Mouse (Mus musculus): Measurements from ENCODE around the gene Prrx1. TPM values are rescaled to one million over a fixed set of nuclear protein-coding genes. Genes with fewer than 3 reads are reported as not detected.

Prrx1 gene
- total RNA-seq (2021), result 1 to 10 TPM; 5.9 to 7.1 TPM
- long read RNA-seq, experiment 1, full-length matches to known transcripts, result 1 of 2 reads
- long read RNA-seq, experiment 1, partial matches to known transcripts, result 0 of 2 reads
- long read RNA-seq, experiment 1, other reads (novel, unspliced or antisense), result 1 of 2 reads
- long read RNA-seq, experiment 2, full-length matches to known transcripts, result 2 of 3 reads
- long read RNA-seq, experiment 2, partial matches to known transcripts, result 0 of 3 reads
- long read RNA-seq, experiment 2, other reads (novel, unspliced or antisense), result 1 of 3 reads

DNA sequence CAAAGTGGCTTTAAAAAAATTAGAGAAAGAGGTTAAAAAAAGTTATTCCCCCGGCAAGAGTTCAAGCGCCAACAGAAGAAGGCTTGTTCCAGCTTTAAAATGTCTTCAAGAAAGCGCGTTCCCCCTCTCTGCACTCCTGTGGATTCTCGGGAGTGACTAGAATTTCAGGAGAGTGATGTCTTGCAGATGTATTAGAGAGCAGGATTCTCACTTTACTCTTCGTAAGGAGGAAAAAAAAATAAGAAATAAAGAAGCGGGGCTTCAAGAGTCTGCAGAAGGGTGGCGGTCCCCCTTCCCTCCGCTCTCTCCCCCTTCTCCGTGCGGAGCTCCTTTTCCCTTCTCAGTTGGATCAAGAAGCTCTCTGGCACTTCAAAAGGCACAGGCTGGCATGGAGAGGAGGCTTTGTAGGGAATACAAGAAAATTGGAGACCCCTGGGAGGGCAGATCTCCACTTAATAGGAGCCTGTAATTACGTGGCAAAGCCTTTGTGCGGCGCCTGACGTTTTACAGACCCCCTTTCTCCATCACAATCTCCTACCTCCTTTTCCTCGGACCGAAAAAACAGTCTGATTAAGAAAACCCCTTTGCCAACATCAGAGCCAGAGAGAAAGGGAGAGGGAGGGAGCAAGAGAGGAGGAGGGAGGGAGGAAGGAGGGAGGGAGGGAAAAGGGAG, at the start of gene Prrx1:
Gene Prrx1, minus strand, starts transcription at position 610 of the 673 bp plus-strand sequence.
- peak in 1 of 2 experiments; percentile 31 for DNase-seq (ENCODE audit: low spot score in 2 of 2)

DNA sequence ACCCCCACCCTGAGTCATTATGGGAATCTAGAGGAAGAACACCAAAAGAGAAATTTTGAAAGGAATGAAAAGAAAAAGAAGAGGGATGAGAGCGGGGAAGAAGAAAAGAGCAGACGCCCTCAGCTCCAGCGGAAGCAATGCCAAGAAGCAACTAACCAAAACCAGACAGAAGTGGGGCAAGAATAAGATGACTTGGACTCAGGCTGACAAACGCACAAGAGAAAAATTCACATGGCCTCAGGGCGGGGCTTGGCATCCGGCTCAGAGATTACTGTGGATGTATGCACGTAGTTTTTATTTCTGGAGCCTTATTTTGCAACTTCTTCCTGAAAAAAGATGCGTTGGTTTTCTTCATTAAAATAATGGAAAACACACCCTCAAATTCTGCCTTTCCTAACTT, 48.7 kb upstream of the Prrx1 start:
- no peak for DNase-seq (ENCODE audit: low spot score in 2 of 2)

DNA sequence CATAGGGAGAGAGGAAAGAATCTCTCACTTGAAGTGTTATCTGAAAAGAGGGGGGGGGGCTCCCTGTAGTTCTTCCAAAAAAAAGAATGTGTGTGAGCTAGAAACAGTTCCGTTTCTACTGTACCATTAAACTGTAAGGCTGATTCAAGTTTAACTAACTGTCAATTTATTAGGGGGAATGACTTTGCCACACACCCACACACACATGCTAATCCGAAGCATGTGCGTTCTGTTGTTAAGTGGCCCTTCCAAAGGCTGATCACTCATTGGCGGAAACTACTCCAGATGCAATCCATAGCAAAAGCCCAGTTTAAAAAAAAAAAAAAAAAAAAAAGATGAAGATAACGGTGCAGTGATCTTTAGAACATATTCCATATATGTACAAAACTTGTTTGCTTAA, 47.9 kb upstream of the Prrx1 start:
- DNase-seq (ENCODE audit: low spot score in 2 of 2), result no peak

DNA sequence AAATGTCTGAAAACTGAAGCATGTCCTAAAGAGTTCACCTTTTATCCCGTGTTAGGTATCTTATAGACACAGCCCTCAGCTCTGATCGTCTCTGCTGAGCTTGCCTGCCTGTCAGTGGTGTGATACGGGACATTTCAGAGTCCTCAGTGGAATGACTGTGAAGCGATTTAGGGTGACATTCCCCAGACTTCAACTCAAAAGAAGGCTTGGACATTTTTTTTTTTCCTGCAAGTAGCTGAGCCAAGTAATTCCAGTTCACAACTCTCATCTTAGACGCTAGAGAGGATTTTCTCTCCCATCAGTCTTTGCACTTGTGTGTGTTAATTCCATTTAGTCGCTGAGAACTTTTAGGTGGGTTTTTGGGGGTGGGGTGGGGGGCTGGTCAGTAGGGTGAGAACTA, 47.3 kb upstream of the Prrx1 start:
- DNase-seq (ENCODE audit: low spot score in 2 of 2), result no peak

DNA sequence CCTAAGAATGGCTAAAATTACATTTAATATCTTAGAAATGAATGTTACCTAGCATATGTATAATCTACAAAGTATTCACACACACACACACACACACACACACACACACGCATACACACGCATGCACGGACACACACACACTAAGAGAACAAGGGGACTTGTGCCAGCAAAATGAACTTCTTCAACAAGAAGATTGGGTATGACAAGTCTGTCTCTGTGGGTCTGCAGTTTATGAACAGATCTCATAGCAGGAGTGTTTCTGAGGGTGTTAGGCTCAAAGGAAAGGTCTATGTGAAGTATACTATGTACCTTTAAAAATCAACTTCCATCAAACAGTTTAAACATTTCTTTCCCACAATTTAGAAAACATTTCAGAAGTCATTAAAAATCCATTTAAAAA, 46.0 kb upstream of the Prrx1 start:
- no peak for DNase-seq (ENCODE audit: low spot score in 2 of 2)

DNA sequence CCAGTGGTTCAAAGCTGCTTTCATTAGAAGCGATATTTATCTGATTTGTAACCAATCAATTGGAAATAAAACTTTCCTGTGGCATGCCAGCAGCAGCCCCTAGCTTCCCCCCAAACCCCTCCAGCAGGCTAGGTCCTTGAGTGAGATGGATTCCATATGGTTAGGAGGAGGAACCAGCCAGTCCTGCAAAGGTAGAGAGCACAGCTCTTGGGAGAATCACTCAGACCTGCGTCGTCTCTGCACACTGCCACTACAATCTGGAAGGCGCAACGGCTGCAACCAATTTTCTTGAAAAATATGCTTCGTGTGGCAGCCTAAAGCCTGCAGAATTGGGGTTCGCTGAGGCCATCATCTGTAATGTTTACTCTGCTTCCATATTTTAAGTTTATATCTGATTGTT, 44.7 kb upstream of the Prrx1 start:
- no peak for DNase-seq (ENCODE audit: low spot score in 2 of 2)

DNA sequence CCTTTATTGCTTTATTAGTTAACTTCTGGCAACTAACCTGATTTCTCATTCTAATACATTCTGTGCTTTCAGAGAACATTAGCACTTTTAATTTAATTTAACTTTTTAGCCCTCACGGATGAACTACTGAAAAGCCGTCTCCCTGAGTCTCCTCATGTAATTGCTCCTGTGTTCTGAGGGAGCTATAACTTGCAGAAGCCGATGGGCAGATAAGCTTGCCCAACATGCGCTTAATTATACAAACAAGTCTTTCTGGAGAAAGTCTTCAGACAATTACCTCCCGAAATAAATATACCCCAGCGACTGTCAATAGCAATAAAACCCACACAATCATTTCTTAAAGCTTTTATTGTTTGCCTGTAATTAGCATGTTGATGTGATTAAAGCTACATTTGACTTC, 44.2 kb upstream of the Prrx1 start:
- no peak for DNase-seq (ENCODE audit: low spot score in 2 of 2)

DNA sequence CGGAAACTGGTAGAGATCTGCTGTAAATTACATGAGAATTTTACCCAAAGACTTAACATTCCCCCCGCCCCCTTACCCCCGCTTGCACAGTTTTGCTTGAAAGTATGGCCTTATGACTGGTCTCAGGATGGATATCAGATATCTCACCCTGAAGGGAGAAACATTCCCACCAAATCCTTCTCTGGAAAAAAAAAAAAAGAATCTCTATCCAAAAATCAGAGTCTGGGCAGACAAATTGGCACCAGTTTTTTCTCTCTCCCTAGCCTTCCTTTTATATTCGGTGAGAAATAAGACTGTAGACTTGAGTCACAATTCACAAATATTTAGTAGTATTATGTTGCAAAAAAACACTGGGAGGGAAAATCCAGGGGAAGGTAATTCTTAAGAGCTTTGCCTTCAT, 42.7 kb upstream of the Prrx1 start:
- DNase-seq (ENCODE audit: low spot score in 2 of 2), result no peak

DNA sequence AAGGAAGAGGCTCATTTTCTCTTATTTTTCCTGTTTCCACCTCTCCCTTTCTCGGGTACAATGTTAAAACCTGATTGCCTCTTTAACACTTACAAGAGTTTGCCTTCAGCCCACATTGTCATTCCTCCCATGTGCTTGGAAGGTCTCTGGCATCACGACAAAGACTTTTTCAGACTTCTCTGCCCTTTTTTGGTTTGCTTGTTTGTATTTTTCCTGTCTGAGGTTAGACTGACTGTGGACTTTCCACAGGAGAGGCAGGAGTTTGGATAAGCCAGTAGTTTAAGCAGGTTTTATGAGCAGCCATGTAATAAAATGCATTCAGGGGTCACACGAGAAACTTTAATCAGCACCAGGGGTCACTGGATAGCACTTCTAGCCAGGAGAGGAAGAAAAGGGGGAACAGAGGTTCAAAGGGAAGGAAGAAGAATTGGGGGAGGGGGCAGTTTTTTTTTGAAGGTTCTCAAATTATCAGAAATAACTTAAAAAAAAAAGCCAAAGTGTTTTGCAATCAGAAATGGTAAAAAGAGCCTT, 42.2 kb upstream of the Prrx1 start:
- DNase-seq (ENCODE audit: low spot score in 2 of 2), result no peak

DNA sequence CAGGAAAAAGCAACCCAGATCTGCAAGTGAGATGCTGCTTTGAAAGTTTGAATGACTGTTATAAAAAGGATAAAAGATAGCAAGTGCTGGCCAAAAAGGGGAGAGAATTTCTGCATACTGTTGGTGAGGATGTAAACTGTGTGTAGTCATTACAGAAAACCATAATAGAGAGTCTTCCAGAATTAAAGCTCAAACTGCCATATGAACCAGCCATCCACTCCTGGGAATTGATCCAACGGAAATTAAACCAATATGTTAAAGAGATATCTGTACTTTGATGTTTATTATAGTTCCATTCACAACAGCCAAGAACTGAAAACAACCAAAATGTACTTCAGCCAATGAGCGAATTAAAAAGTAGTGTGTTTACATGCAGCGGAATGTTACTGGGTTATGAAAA, 37.5 kb upstream of the Prrx1 start:
- no peak for DNase-seq (ENCODE audit: low spot score in 2 of 2)

DNA sequence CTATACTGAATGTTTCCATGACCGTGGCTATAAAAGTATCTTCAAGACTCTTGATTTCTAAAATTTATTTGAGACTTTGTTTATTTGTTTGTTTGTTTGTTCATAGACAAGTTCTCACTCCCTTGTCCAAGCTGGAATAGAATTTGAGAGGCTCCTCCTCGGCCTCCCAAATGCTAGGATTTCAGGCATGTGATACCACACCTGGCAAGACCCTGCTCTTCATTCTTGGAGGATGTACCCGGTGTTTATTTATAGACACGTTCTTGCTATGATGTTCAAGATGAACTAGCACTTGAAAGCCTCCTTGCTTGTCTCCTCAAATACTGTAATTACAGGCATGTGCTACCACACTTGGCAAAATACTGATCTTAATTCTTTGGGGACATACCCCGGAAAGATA, 32.0 kb upstream of the Prrx1 start:
- DNase-seq (ENCODE audit: low spot score in 2 of 2), result no peak

DNA sequence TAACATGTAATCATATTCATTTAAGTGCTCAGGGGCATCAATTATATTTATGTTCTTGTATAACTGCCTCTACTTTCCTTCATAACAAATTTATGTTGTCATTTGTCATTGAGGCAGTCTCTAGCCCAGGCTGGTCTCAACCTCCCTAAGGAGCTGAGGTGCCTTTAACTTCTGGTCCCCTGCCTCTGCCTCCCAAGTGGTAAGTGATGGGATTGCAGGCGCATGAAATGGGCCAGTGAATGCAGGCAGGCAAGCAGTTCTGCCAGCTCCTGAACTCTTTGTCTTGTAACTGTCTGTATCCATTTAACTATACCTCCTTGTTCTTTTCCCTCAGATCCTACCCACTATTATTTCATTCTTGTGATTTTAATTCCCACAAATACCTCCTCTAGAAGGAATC, 31.4 kb upstream of the Prrx1 start:
- DNase-seq (ENCODE audit: low spot score in 2 of 2), result no peak

DNA sequence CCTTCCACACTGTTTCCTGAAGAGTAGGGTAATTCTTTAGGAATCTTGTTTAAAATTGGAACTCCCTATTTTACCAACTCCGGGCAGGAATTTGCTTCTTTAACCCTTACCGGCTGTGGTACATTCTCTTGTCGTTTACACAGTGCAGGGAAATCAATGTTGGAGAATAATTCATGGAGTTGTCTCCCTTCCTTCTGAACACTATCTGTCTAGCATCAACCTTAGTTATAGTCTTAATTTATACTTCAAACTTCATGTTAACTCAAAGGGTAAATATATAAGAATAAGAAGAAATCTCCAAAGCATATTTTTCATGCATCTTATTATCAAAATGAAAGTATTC, 25.7 kb upstream of the Prrx1 start:
- no peak for DNase-seq (ENCODE audit: low spot score in 2 of 2)

DNA sequence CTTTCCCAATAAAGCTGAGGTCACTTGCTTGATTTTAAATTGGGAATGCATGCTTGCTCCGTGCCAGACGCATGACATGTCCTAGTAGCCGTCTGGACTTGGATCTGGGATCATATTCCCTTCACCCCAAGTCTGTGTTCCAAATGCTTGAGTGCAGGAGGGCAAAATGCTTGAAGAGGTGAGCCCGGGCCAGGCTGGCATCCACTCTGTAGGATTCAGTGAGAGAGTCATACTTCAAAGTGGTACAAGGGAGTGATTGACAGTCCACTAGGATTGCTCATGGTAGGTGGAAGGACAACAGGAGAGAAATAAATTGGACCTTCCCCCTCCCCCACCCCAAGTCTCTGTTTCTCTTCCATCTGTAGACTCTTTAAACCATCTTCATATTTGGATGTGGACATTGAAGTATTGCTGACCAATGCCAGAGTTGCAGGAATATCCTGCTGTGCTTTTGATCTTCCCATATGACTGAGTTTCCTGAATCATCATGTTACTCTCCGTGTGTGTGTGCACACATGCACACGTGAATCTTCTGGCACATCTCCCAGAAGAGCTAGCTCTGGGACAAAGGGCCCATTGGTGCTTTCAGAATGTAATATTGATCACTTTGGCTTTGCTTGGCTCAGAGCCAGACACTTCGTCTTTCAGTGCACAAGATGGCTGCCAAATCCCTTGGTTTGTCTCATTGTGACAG, 25.2 kb upstream of the Prrx1 start:
- DNase-seq (ENCODE audit: low spot score in 2 of 2), result no peak

DNA sequence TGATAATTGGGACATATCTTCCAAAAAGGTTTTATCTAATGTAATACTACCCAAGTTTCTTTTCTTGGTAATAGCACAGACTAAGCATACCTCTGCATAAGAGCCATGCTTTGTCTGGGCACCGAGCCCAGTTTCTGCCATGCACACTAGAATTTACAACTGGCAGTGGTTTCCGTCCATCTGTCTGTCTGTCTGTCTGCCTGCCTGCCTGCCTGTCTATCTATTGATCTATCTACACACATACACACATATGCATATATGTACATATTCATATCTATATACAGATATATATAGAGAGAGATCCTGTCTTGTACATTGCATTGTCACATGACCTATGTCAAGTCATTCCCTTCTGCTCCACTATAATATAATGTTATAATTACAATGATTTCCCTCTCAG, 24.3 kb upstream of the Prrx1 start:
- no peak for DNase-seq (ENCODE audit: low spot score in 2 of 2)

DNA sequence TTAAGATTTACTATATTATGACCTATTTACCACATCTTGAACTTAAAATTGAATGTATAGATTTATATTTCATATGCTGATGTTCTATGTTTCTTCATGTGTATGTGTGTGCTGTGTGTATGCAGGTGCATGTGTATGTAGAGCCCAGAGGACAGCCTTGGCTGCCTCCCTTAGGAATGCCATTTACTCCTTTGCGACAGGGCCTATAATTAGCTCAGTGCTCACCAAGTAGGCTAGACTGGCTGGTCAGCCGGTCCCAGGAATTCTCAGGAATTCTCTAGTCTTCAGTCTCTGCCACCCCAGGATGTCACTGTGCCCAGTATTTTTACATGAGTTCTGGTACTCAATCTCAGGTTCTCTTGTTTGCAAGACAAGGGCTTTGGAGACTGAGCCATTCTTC, 13.8 kb upstream of the Prrx1 start:
- no peak for DNase-seq (ENCODE audit: low spot score in 2 of 2)

DNA sequence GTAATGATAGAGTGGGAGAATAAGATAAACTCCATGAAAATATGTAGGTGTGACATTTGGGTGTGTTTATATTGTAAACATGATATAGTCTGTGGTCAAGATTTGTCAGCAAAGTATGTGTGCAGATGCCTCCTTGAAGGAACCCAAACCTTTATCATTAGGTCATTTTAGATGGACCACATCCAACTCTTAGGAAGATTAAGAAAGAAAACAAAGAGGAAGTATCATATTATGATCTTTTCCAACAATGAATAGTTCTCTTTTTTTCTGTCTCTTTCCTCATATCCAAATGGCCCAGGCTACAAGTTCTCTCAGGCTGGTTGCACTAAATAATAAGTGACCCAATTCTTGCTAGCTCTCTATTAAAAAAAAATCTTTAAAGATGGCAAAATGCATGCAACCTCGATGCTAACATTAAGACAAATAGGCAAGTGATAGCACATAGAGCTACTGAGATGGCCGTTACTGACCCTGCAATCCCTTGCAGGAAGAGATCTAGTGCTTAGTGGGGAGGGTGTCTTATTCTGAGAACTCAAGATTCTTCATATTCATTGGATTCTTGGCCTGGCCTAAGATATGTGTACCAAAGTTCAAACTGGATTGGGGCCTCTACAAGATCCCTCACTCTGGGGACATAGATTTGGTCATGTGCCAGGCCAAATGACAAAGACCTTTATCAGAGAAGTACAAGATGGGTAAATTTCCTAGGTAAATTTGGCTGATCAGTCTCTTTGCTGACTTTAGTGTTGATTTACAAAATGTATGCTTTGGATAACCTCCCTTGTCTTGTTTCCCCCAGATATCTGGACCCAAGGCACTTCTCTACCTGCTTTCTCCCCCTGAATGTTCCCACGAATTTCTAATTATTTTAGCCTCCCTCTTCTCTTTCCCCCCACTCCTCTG, 6.4 kb upstream of the Prrx1 start:
- no peak for DNase-seq (ENCODE audit: low spot score in 2 of 2)

DNA sequence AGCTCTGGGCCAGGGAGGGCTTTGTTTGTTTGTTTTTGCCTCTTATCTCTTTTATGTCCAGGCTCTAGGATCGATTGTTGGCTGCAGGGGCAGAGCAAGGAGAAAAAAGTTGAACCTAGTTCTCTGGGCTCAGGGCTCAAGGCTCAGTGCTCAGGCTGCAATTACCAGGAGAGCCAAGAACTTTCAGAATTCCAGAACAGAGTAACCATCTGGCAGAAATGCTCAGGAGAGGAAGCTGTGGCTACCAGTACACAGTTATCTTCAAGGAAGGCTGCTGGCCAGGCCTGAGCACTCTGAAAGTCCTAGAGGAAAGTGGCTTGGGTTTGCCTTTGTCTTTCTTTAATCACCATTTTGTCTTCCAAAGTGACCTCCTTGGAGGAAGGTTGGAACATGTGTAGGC, 3.4 kb upstream of the Prrx1 start:
- no peak for DNase-seq (ENCODE audit: low spot score in 2 of 2)

DNA sequence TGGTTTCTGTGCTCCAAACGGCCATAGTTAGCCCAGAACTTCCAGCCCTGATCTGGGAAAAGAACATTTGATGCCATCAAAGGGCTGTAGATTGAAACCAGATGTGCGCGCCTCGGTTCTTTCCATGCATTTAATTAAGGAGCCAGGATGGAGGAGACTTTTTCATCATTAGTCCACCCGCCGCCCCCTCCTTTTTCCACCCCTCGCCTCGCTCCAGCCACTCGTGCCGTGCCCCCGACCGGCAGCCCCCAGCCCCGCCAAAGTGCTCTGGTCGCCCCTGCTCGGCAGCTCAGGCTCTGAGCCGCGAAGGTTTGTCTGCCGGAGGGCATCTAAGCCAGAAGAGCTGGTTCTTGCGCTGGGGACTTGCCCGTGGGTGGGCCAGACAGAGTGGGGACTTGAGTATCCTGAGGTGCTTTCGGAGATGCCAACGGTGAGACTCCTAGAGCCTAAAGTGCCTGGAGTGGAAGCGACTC, 1.4 kb upstream of the Prrx1 start:
- no peak for DNase-seq (ENCODE audit: low spot score in 2 of 2)

DNA sequence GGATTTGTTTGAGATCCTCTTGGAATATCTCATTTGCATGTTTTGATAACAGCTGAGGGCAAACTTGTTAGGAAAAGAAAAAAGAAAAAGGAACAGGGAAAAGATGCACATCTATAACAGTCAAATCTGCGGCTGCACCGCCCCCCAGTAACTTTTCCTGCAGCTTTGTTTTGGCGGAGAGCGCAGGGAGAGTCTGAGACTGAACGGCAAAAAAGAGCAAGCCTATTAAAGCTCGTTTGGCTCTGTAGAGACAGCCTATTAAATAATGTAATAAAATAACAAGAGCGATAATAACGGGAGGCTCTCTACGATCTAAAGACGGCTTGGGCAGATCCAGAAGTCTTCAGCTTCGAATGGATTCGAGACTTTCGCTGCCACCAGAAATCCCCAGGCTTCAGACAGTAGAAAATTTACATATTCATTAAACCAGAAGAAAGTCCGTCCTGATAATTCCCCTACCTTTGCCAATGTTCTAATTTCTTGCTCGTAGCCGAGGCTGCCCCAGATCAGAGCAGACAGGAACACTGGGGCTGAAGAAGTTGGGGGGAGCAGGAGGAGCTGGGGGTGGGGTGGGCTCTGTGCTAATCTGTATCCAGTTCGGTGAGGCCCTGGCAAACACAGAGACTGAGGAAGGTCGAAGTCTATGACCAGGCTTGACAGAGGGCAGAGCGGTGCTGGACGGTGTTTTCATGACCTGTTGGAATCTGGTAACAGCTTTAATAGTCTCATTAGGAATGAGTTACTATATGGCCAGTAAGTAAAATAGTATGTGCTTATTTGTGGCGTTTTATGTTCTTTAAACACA, 613 bp upstream of the Prrx1 start:
- no peak for DNase-seq (ENCODE audit: low spot score in 2 of 2)
